Mouse (Mus musculus): ENCODE measurements around the gene Pnpo. TPM values are rescaled to one million over a fixed set of nuclear protein-coding genes. Genes with fewer than 3 reads are reported as not detected.
A peak's percentile ranks its signal among the peaks of the same experiment; 100 is the strongest.

Gene Pnpo
- polyA plus RNA-seq, 1 experiment from 2014 or later: 145 TPM

- WGBS: under 1% methylated on average over 44 of the region's 45 CpGs
- peak; percentile 97 for ATAC-seq
Measured at GRCm38 (mm10) chr11:96977606-96978400, 34.0 kb upstream of the Pnpo start.

GRCm38 (mm10) chr11:96976911-96977591, 33.3 kb upstream of the Pnpo start:
- Histone ChIP-seq H3K4me2 (replicated peaks; ENCODE audit: low read depth) (peak overlapping the region; percentile 79), H3K9me3 (ENCODE audit: control insufficient read depth) (no peaks in the 10 kb centered on the region), H3K27ac (ENCODE audit: low read depth, low read length) (peak overlapping the region; percentile 89), H3K36me3 (ENCODE audit: control insufficient read depth, insufficient read depth) (no peaks in the 10 kb centered on the region), H3K4me3 (ENCODE audit: low read depth, low read length) (peak overlapping the region; percentile 73), H3K27me3 (replicated peaks; ENCODE audit: control insufficient read depth, insufficient read depth, low read length) (no peaks in the 10 kb centered on the region), H3K9ac (ENCODE audit: low read depth, low read length) (peak overlapping the region; percentile 83), H3K4me1 (replicated peaks; ENCODE audit: control insufficient read depth, insufficient read depth, low read length) (peaks cover 3% of the 10 kb centered on the region)
- TF ChIP-seq CTCF (IDR thresholded peaks at IDR 0.05; ENCODE audit: low read depth): peak; percentile 49
- under 1% methylated on average over 44 of the region's 50 CpGs for WGBS
- ATAC-seq: peak; percentile 78

More at GRCm38 (mm10) chr11:96977606-96978400, 34.0 kb upstream of the Pnpo start:
- peaks cover 3% of the 10 kb centered on the region for H3K4me1 ChIP-seq (replicated peaks; ENCODE audit: control insufficient read depth, insufficient read depth, low read length)
- no peak for TF ChIP-seq CTCF (IDR thresholded peaks at IDR 0.05; ENCODE audit: low read depth)
- H3K9ac ChIP-seq (ENCODE audit: low read depth, low read length): peak overlapping the region; percentile 83
- H3K9me3 ChIP-seq (ENCODE audit: control insufficient read depth): no peaks in the 10 kb centered on the region
- peak overlapping the region; percentile 89 for H3K27ac ChIP-seq (ENCODE audit: low read depth, low read length)
- peak overlapping the region; percentile 91 for H3K4me2 ChIP-seq (replicated peaks; ENCODE audit: low read depth)
- H3K36me3 ChIP-seq (ENCODE audit: control insufficient read depth, insufficient read depth): no peaks in the 10 kb centered on the region
- peak overlapping the region; percentile 73 for H3K4me3 ChIP-seq (ENCODE audit: low read depth, low read length)
- H3K27me3 ChIP-seq (replicated peaks; ENCODE audit: control insufficient read depth, insufficient read depth, low read length): no peaks in the 10 kb centered on the region

GRCm38 (mm10) chr11:96976379-96976687, 32.5 kb upstream of the Pnpo start:
- H3K27me3 ChIP-seq (replicated peaks; ENCODE audit: control insufficient read depth, insufficient read depth, low read length): no peaks in the 10 kb centered on the region
- H3K9me3 ChIP-seq (ENCODE audit: control insufficient read depth): no peaks in the 10 kb centered on the region
- H3K36me3 ChIP-seq (ENCODE audit: control insufficient read depth, insufficient read depth): no peaks in the 10 kb centered on the region
- H3K4me1 ChIP-seq (replicated peaks; ENCODE audit: control insufficient read depth, insufficient read depth, low read length): peaks cover 3% of the 10 kb centered on the region
- no peak overlapping the region for H3K27ac ChIP-seq (ENCODE audit: low read depth, low read length)
- 45% methylated on average over 3 of the region's 3 CpGs for WGBS
- H3K4me3 ChIP-seq (ENCODE audit: low read depth, low read length): peak overlapping the region; percentile 73
- no peak for ATAC-seq
- peak overlapping the region; percentile 79 for H3K4me2 ChIP-seq (replicated peaks; ENCODE audit: low read depth)
- no peak for TF ChIP-seq CTCF (IDR thresholded peaks at IDR 0.05; ENCODE audit: low read depth)
- H3K9ac ChIP-seq (ENCODE audit: low read depth, low read length): peak overlapping the region; percentile 83; the same call in 1 of the 2 replicates

GRCm38 (mm10) chr11:96975511-96976378, 32.0 kb upstream of the Pnpo start:
- peak overlapping the region; percentile 79; the same call in 1 of the 2 replicates for H3K4me2 ChIP-seq (replicated peaks; ENCODE audit: low read depth)
- H3K9me3 ChIP-seq (ENCODE audit: control insufficient read depth): no peaks in the 10 kb centered on the region
- no peak overlapping the region; the same call in 1 of the 2 replicates for H3K4me3 ChIP-seq (ENCODE audit: low read depth, low read length)
- H3K9ac ChIP-seq (ENCODE audit: low read depth, low read length): peak overlapping the region; percentile 83; the same call in 1 of the 2 replicates
- peaks cover 3% of the 10 kb centered on the region for H3K4me1 ChIP-seq (replicated peaks; ENCODE audit: control insufficient read depth, insufficient read depth, low read length)
- TF ChIP-seq CTCF (IDR thresholded peaks at IDR 0.05; ENCODE audit: low read depth): no peak
- no peaks in the 10 kb centered on the region for H3K36me3 ChIP-seq (ENCODE audit: control insufficient read depth, insufficient read depth)
- 71% methylated on average over 10 of the region's 10 CpGs for WGBS
- H3K27ac ChIP-seq (ENCODE audit: low read depth, low read length): no peak overlapping the region
- ATAC-seq: no peak
- H3K27me3 ChIP-seq (replicated peaks; ENCODE audit: control insufficient read depth, insufficient read depth, low read length): no peaks in the 10 kb centered on the region

- no peak overlapping the region for H3K4me2 ChIP-seq (replicated peaks; ENCODE audit: low read depth)
- WGBS: 78% methylated on average over 5 of the region's 5 CpGs
- no peaks in the 10 kb centered on the region for H3K27me3 ChIP-seq (replicated peaks; ENCODE audit: control insufficient read depth, insufficient read depth, low read length)
- no peak for TF ChIP-seq CTCF (IDR thresholded peaks at IDR 0.05; ENCODE audit: low read depth)
- no peak overlapping the region for H3K27ac ChIP-seq (ENCODE audit: low read depth, low read length)
- H3K36me3 ChIP-seq (ENCODE audit: control insufficient read depth, insufficient read depth): no peaks in the 10 kb centered on the region
- H3K9ac ChIP-seq (ENCODE audit: low read depth, low read length): no peak overlapping the region
- no peak for ATAC-seq
- no peak overlapping the region for H3K4me3 ChIP-seq (ENCODE audit: low read depth, low read length)
- peaks cover 10% of the 10 kb centered on the region for H3K4me1 ChIP-seq (replicated peaks; ENCODE audit: control insufficient read depth, insufficient read depth, low read length)
- H3K9me3 ChIP-seq (ENCODE audit: control insufficient read depth): no peaks in the 10 kb centered on the region
Measured at GRCm38 (mm10) chr11:96974813-96975212, 31.0 kb upstream of the Pnpo start.

Data from intestine, postnatal 0 days (tissue).